Mouse (Mus musculus): Measurements from ENCODE around the gene Magi2.
"Not testable (repeated sequence)": the region's sequence is repeated elsewhere in the genome, so short reads cannot be mapped to it uniquely, and the experiment has no call there.

DNA sequence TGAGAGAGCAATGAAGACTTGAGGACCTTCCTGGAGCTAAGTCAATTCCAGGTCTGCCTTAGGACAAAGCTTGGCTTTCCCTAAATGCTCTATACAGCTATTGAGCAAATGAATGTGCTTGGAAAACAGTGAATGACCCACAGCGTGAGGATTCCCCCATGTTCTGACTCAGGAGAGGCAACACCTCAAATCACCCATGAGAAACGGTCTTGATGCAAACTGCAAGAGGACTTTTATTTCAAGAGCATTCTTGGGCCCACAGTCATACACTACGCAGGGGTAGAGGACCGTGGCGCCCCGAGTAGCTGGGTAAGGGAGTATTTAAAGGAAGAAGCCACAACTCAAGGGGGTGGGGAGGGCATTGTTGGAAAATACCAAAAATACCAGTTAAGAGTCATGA lies 1489.1 kb downstream of the Magi2 start:
- TF ChIP-seq CTCF (IDR thresholded peaks at IDR 0.05; ENCODE audit: extremely low read depth, insufficient read depth, insufficient read length, insufficient replicate concordance); POLR2A (IDR thresholded peaks at IDR 0.05; ENCODE audit: low read depth, low read length): not testable (repeated sequence)
